Mouse (Mus musculus): ENCODE data around the gene Olfr713.

The Olfr713 gene

DNA sequence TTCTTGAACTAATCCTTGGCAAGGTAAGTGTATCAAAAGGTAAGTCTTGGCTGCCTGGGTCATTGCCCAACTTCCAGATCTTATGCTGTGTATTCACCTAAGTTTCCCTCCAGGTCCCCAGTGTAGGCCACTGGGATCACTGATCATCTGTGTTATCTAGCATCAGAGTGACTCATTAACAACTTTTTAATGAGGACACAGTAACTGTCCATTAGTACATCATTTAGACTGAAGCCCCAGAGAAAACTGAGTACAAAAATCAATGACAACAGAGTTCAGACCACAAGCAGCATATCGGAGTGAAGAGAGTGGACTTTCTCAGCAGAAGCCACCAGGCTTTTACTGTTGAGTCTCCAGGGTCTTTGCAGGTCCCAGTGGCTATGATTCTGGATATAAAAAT lies at the start of gene Olfr713:
TSS of gene Olfr713 (plus strand) at position 301 of the 400 bp plus-strand sequence.
- no peak for DNase-seq (ENCODE audit: low spot score)

DNA sequence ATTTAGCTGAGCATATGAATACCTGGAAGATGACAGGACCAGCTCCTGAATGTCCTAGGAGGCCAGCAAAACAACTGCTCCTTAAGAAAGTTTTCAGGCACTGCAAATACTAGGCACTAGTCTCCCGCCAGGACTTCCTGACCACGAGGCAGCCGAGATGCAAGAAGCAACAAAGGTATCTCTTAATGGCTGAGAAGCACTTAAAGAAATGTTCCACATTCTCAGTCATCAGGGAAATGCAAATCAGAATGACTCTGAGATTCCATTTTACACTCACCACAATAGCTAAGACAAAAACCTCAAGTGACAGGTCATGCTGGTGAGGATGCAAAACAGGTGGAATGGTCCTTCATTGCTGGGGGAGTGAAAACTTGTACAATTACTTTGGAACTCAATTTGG lies 45.7 kb upstream of the Olfr713 start:
- no peak for DNase-seq (ENCODE audit: low spot score)

DNA sequence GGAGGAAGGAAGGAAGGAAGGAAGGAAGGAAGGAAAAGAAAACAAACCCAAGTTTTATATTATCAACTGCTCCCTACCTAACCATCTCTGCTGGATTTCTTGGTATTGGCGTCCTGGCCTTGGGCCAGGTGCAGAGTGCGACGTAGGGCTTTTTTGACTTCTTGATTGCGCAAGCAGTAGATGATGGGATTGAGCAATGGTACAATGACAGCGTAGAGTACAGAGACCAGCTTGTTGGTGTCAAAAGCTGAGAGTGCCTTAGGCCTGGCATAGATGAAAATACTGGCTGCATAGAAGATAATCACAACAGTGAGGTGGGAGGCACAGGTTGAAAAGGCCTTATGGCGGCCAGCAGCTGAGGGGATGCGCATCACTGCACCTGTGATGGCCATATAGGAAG lies 30.2 kb upstream of the Olfr713 start:
- DNase-seq (ENCODE audit: low spot score), result no peak

DNA sequence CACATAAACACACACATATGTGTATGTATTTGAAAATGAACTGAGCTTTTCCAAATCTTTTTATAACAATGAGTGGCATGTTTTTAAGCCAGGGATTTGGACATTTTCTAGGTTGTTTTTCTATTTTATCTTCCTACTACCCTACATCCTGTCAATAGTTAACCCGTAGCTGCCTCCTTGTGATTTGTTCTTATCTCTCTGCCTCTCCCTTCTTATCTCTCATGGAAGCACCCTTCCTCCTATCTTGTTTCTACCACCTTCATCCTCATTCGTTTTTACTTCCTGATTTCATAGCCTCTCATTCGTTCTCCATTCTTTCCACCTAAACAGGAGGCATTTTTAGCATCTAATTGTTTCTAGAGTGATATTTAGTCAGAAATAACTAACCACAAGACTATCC lies 26.8 kb upstream of the Olfr713 start:
- no peak for DNase-seq (ENCODE audit: low spot score)

DNA sequence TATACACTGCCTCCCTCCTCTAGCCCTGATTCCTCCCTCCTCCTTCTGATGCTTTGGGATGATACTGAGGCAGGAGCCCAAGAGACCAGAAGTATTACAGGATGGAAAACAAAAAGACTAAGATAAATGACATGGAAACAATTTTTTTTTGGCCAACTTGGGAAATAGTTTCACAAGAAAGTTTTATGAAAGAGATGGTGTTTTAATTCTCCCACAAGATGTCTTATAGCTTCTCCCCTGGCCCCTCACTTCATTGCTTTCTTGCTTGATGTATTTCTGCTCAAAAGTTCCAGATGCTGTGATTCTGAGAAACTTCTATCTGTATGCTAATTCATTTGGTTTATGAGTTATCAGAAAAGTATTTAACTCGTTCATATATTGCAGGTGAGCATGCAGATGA lies 25.0 kb upstream of the Olfr713 start, which contains the start of gene Olfr2:
TSS of gene Olfr2 (minus strand) at position 101 of the 400 bp plus-strand sequence.
- DNase-seq (ENCODE audit: low spot score), result no peak

DNA sequence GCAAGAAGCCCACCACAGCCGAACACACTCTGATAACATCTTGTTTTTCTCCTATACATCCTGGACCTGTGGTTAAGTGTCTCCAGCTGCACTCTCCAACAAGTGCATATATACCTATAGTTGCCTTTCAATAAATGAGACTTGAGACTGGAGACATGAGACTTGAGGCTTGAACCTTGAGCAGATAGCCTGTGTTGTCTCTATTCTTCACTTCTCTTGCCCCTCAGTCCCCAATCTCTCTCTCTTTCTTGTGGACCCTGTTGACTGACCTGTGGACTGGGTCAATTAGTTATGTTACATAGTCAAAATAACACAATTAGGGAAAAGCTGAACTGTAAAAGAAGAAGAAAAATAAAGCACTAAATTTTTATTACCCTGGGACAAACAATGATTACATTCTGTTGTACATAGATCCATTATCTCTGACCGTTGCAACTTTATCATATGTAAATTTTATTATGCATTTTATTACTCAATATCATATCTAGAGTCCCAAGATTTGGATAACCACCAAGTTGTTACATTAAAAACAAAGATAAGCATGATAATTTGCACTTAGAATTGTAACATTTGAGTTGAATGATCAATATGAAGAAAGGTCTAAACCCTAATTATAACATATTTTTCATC lies 9.1 kb downstream of the Olfr713 start:
- DNase-seq (ENCODE audit: low spot score), result no peak

DNA sequence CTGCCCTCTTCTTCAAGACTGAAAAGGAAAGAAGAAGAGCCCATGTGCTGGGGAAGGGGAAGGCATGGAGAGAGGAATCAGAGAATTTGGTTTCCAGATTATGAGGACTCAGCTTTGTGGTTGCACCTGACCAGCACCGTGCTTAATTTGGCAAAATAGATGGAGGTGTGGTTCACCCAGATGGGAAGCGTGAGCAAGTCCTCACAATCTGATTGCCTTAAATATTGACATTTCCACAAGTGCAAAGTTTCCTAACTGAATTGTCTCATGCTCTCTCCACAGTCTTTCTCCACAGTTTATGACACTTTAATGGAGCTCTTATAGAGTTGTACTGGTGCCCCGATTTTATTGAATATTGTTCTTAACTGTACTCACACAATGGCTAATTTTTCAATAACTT lies 12.2 kb downstream of the Olfr713 start:
- no peak for DNase-seq (ENCODE audit: low spot score)

DNA sequence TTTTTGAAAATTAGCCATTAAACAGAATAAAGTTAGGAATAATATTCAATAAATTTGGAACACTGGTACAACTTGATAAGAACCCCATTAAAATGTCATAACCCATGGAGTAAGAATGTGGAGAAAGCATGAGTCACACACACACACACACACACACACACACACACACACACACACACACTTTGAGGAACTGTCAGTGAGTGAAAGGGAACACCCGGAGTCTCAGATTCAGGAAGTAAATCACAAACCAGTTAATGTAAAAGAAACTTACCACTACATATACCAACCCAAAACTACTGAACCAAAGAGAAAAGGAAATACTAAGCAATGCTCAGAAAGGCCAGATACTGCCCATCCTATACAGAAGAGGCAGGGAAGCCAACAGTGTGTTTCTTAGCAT lies 13.4 kb downstream of the Olfr713 start:
- DNase-seq (ENCODE audit: low spot score), result no peak

DNA sequence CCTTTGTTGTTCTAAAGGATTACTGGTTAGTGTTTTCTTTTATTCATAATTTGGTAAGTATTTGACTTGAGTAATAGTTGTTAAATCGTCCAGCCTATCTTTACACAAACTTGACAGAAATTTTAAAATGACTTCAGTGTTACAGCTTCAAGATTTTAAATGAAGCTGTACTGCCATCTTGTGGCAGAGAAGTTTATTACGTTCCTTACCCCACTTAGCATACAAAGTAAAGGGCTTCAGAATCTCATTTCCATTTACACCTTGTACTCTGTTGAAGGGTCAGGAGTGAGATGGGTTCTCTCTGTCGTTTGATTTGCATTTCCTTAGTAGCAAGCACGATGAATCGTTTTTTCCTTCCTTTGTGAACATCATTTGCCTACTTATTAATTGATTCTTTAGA lies 14.9 kb downstream of the Olfr713 start:
- DNase-seq (ENCODE audit: low spot score), result no peak

DNA sequence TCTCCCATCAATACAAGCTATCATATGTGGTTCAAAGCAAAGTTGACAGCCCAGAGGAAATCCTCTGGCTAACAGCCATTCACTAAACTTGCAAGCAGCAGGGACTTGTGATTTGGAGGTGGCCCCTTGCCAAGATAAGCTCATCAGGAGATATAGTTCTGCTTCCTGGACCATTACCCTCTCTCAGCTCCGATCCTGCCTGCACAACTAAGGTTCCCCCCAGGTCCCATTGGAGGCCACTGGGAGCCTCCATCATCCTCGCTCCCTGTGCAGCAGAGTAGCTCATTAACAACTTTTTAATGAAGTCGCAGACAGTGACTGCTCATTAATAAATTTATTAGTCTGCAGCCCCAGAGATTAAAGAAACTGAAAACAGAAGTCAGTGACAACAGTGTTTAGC lies 16.6 kb downstream of the Olfr713 start:
- no peak for DNase-seq (ENCODE audit: low spot score)

DNA sequence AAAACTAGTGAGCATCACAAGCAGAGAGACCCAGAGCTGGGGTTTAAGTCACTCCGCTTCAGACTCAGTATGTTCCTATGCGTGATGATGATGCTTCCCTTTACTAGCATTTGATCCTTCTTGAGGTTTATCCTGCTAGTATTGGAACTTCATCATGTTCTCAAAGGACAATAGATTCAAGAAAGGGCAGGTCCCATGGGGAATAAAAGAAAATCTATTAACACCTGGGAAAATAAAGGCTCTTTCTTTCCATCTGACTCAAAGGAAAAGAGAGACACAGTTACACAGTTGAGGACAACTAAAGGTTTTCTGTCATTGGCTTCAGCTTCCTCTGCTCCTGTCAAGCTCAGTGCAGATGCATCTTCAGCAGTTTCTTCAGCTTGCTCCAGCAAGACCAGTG lies 39.7 kb downstream of the Olfr713 start, which contains the start of gene Olfr714:
TSS of gene Olfr714 (plus strand) at position 301 of the 400 bp plus-strand sequence.
- no peak for DNase-seq (ENCODE audit: low spot score)

Data from testis, postnatal 14 days (tissue).